Mouse (Mus musculus) C2C12 (cell line): ENCODE data around the gene Rarres1. TPM values are rescaled to one million over a fixed set of nuclear protein-coding genes. Genes with fewer than 3 reads are reported as not detected.

Source experiments
- H3K27me3 ChIP-seq: one replicate; pipeline ENCODE4 v1.6.1; 2011; ENCODE audit not compliant: control insufficient read depth, insufficient read depth, insufficient read length
- H3K36me3 ChIP-seq: one replicate; pipeline ENCODE4 v1.6.1; 2011; ENCODE audit not compliant: control insufficient read depth, insufficient read depth
- H3K4me3 ChIP-seq: one replicate; pipeline ENCODE4 v1.5.1; 2011; ENCODE audit warnings: mild to moderate bottlenecking, control low read depth; ENCODE audit not compliant: poor library complexity, insufficient read depth, severe bottlenecking
- H3K79me2 ChIP-seq: one replicate; pipeline ENCODE4 v1.6.1; 2011; ENCODE audit not compliant: control insufficient read depth, insufficient read depth
- H3K79me3 ChIP-seq: one replicate; pipeline ENCODE4 v1.6.1; 2011; ENCODE audit warnings: low read depth, control low read depth
- H3ac ChIP-seq: one replicate; pipeline ENCODE3; 2011; ENCODE audit warnings: low read depth; ENCODE audit not compliant: control insufficient read depth, insufficient read length
- CEBPB ChIP-seq: IDR thresholded peaks from one replicate; pipeline ENCODE4 v1.6.1; 2011; ENCODE audit warnings: low read depth, mild to moderate bottlenecking, control low read depth, moderate library complexity
- CTCF ChIP-seq: IDR thresholded peaks from one replicate; pipeline ENCODE4 v1.5.1; 2011; ENCODE audit not compliant: control insufficient read depth, insufficient read depth, insufficient read length
- FOSL1 ChIP-seq: IDR thresholded peaks from one replicate; pipeline ENCODE4 v1.8.0; 2011; ENCODE audit warnings: mild to moderate bottlenecking, low read length; ENCODE audit not compliant: poor library complexity, insufficient read depth, severe bottlenecking
- MAX ChIP-seq: IDR thresholded peaks from one replicate; pipeline ENCODE4 v1.6.1; 2011; ENCODE audit warnings: mild to moderate bottlenecking, control low read depth
- MYOD1 ChIP-seq: IDR thresholded peaks from one replicate; pipeline ENCODE4 v1.6.1; 2011; ENCODE audit warnings: low read depth; ENCODE audit not compliant: control insufficient read depth, insufficient read length
- MYOG ChIP-seq: IDR thresholded peaks from one replicate; pipeline ENCODE4 v1.6.1; 2011; ENCODE audit not compliant: control insufficient read depth, insufficient read length; ENCODE audit errors: extremely low read depth
- USF1 ChIP-seq: IDR thresholded peaks from one replicate; pipeline ENCODE4 v1.6.1; 2011; ENCODE audit warnings: low read depth, mild to moderate bottlenecking, control low read depth, moderate library complexity
- polyA plus RNA-seq: library from polyadenylated mRNA; unstranded; fragments of >200 nt; fragmentation: generic; extraction: Trizol; gene quantifications from one replicate; pipeline ENCODE4 v1.2.1, GENCODE M21; 2012; ENCODE audit warnings: missing spikeins

Rarres1 gene
- polyA plus RNA-seq, 1 experiment = not detected

DNA sequence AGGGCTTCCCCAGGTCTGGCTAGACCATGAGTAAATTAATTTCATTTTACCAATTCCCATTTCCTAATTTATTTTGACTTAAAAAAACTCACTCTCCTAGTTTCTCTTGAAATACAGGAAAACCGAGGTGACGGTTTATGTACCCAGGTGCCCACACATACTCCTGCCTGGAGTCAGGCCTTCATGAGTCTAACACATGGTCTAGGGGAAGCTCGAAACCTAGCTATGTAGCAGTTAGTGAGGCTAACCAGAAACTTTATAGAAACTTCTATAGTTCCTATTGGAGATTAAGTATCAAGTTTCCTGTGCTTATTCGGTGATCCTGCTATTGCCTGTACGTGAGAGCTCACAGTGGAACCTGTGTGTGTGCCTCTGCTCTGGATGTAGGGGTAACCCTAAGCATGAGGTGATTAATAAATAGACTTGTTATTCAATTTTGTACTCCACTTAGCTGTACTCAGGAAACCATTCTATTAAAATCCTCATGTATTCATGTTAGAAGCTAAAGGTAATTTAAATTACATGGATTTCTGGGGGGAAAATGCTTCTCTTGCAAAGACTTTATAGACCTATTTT, 5.3 kb upstream of the Rarres1 start:
- no peak for TF ChIP-seq MAX
- no peak for TF ChIP-seq CEBPB
- no peak for TF ChIP-seq MYOG
- no peak for TF ChIP-seq MYOD1
- no peak for TF ChIP-seq FOSL1
- no peak for TF ChIP-seq CTCF
- no peak for TF ChIP-seq USF1
- Histone ChIP-seq H3K4me3 (no peak overlapping the region), H3K27me3 (peaks cover 17% of the 10 kb centered on the region), H3K36me3 (no peaks in the 10 kb centered on the region), H3K79me2 (no peaks in the 10 kb centered on the region), H3K79me3 (no peaks in the 10 kb centered on the region), H3ac (no peak overlapping the region)

GRCm38 (mm10) chr3:67514801-67515273, 486 bp downstream of the Rarres1 start:
- no peak overlapping the region for H3ac ChIP-seq
- H3K79me3 ChIP-seq = no peaks in the 10 kb centered on the region
- no peak overlapping the region for H3K4me3 ChIP-seq
- H3K36me3 ChIP-seq = no peaks in the 10 kb centered on the region
- H3K79me2 ChIP-seq = no peaks in the 10 kb centered on the region
- peaks cover 32% of the 10 kb centered on the region for H3K27me3 ChIP-seq
- TF ChIP-seq CEBPB = no peak
- TF ChIP-seq CTCF = no peak
- TF ChIP-seq MAX = no peak
- no peak for TF ChIP-seq FOSL1
- no peak for TF ChIP-seq MYOD1
- TF ChIP-seq USF1 = no peak
- no peak for TF ChIP-seq MYOG

GRCm38 (mm10) chr3:67512807-67513206, 2.5 kb downstream of the Rarres1 start:
- H3K36me3 ChIP-seq = no peaks in the 10 kb centered on the region
- H3K79me2 ChIP-seq = no peaks in the 10 kb centered on the region
- H3K27me3 ChIP-seq = peaks cover 32% of the 10 kb centered on the region
- H3K79me3 ChIP-seq = no peaks in the 10 kb centered on the region
- no peak overlapping the region for H3ac ChIP-seq
- TF ChIP-seq CTCF (peak; percentile 23), CEBPB (no peak)
- H3K4me3 ChIP-seq = no peak overlapping the region

DNA sequence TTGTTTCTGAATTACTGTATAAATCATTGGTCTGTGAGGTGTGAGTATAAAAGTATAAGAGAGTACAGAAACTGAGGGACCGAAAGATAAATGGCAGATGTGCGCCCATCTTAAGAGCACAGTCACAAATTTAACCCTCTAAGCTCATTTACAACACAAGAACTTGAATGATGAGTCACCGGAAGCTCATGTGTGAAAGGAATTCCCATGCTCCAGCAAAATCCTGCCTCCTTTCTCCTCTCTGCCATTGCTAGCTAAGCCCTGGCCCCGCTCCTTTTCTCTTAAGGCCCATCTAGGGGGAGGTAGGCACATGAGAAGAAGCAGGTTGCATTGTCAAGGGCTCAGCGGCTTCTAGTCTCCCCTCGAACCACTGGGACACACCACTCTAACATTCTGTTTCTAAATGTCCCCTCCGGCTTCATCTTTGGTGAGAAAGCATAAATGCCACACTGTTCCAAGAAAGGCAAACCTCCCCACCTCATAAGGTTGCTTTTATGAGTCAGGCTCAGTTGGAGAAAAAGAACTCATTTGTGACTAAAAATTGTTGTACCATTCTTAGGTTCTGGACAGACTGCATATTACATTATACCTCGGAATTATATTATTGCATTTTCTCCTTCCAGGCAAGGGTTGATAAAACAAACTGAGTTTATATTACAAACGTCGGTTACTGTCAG, 7.0 kb downstream of the Rarres1 start:
- Histone ChIP-seq H3ac (no peak overlapping the region), H3K4me3 (no peak overlapping the region), H3K36me3 (no peaks in the 10 kb centered on the region), H3K79me2 (no peaks in the 10 kb centered on the region), H3K79me3 (no peaks in the 10 kb centered on the region), H3K27me3 (peaks cover 8% of the 10 kb centered on the region)
- no peak for TF ChIP-seq MYOG
- TF ChIP-seq CEBPB = no peak
- no peak for TF ChIP-seq MAX
- no peak for TF ChIP-seq USF1
- no peak for TF ChIP-seq MYOD1
- no peak for TF ChIP-seq FOSL1
- TF ChIP-seq CTCF = no peak

DNA sequence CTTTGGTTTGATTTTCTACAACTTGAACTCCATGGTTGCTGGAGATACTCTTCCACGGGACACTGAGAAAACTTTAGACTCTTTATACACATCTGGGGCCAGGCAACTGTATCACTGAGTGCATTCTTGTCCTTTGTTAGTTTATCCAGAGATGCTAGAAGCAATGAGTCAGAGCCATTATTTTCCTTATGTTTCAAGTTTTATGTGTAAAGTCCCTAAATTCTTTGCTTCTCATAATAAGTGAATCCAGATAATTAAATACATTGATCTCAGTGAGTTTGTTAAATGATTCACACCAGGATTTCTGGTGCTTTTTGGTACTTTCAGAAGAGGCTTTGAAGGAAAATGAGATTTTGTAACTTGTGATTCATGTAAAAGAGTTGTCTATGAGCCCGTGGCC, 10.0 kb downstream of the Rarres1 start:
- Histone ChIP-seq H3K79me3 (no peaks in the 10 kb centered on the region), H3K36me3 (no peaks in the 10 kb centered on the region), H3ac (no peak overlapping the region), H3K4me3 (no peak overlapping the region), H3K79me2 (no peaks in the 10 kb centered on the region), H3K27me3 (no peaks in the 10 kb centered on the region)
- no peak for TF ChIP-seq MAX
- TF ChIP-seq CTCF = no peak
- no peak for TF ChIP-seq CEBPB
- TF ChIP-seq MYOG = no peak
- no peak for TF ChIP-seq FOSL1
- no peak for TF ChIP-seq USF1
- no peak for TF ChIP-seq MYOD1

DNA sequence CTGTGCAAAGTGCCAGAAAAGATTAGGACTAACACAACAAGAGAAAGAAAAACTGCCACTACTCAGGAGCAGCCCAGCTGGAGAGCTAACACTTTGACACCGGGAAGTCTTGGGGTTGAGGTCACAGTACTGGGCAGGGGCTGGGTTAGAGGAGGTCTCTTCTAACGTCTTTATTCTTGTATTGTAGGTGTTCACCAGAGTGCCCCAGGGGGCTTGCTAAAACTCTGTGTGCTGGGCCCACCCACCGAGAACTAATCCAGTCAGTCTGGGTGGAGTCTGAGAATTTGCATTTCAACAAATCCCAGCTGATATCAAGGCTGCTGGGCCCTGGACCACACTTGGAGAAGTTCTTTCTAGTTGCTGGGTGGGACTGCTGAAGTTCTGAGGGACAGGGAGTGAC, 11.4 kb downstream of the Rarres1 start:
- H3K4me3 ChIP-seq = no peak overlapping the region
- no peaks in the 10 kb centered on the region for H3K36me3 ChIP-seq
- H3ac ChIP-seq = no peak overlapping the region
- no peaks in the 10 kb centered on the region for H3K79me3 ChIP-seq
- no peaks in the 10 kb centered on the region for H3K79me2 ChIP-seq
- no peaks in the 10 kb centered on the region for H3K27me3 ChIP-seq
- no peak for TF ChIP-seq USF1
- no peak for TF ChIP-seq CEBPB
- TF ChIP-seq MYOG = no peak
- no peak for TF ChIP-seq FOSL1
- no peak for TF ChIP-seq MYOD1
- TF ChIP-seq MAX = no peak
- no peak for TF ChIP-seq CTCF
